Mouse (Mus musculus): ENCODE results near the gene Pigk.

DNA sequence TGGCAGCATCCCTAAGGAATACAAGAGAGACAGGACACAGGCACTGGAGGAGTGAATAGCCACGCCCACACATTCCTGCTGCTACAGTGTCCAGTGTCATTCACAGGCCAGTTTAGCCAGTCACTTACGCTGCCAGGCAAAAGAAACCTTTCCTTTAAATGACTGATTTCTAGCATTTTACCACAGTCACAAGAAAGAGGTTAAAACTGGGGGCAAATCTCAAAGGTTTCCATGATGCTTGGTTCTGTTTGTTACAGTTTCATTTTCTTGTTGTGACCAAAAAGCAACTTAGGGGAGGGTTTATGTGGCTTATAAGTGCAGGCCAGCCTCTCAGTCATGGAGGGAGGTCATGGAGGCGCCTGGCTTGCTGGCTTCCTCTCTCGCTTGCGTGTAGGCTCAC, 193.8 kb downstream of the Pigk start:
- TF ChIP-seq CTCF (IDR thresholded peaks at IDR 0.05; ENCODE audit: low read depth) (no peak), EP300 (IDR thresholded peaks at IDR 0.05; ENCODE audit: low read depth) (no peak)
